Mouse (Mus musculus) gastrocnemius, adult 8-10 months (tissue): ENCODE results near the gene Tfeb. TPM values are rescaled to one million over a fixed set of nuclear protein-coding genes. Genes with fewer than 3 reads are reported as not detected.

Source experiments
- DNase-seq, 2 experiments: peaks; one replicate each; pipeline ENCODE4 v3.0.0; 2022; ENCODE audit warnings: low spot score in 2 of 2
- total RNA-seq, 4 experiments: library from RNA; stranded (reverse); gene quantifications; 2 replicates each; pipeline ENCODE4 v1.2.4; 2022

Gene Tfeb
- total RNA-seq, 4 experiments from 2014 or later: 102 to 107 (median 103) TPM

GRCm38 (mm10) chr17:47784411-47784810 lies 47.6 kb downstream of the Tfeb start:
- DNase-seq: no peak

- no peak for DNase-seq
Measured at GRCm38 (mm10) chr17:47787632-47788031, 50.8 kb downstream of the Tfeb start.

GRCm38 (mm10) chr17:47788306-47788705 lies 51.5 kb downstream of the Tfeb start:
- no peak for DNase-seq

- no peak for DNase-seq
Measured at GRCm38 (mm10) chr17:47788996-47789395, 52.2 kb downstream of the Tfeb start.

GRCm38 (mm10) chr17:47792098-47792863 lies 55.5 kb downstream of the Tfeb start:
- DNase-seq: peak in 1 of 2 experiments; percentile 51

- DNase-seq: peak; percentile 79 to 81
Measured at GRCm38 (mm10) chr17:47793377-47793776, 56.5 kb downstream of the Tfeb start.

- peak; percentile 44 to 52 for DNase-seq
Measured at GRCm38 (mm10) chr17:47795446-47795845, 58.6 kb downstream of the Tfeb start.

GRCm38 (mm10) chr17:47796156-47796816 lies 59.5 kb downstream of the Tfeb start:
- no peak for DNase-seq

GRCm38 (mm10) chr17:47796968-47797367 lies 60.1 kb downstream of the Tfeb start:
- no peak for DNase-seq

- no peak for DNase-seq
Measured at GRCm38 (mm10) chr17:47797383-47797782, 60.6 kb downstream of the Tfeb start.

GRCm38 (mm10) chr17:47802806-47803205 lies 66.0 kb downstream of the Tfeb start:
- no peak for DNase-seq

- DNase-seq: no peak
Measured at GRCm38 (mm10) chr17:47803662-47804061, 66.8 kb downstream of the Tfeb start.

GRCm38 (mm10) chr17:47805047-47805835 lies 68.4 kb downstream of the Tfeb start:
- no peak for DNase-seq

GRCm38 (mm10) chr17:47806230-47806629 lies 69.4 kb downstream of the Tfeb start:
- no peak for DNase-seq

- DNase-seq: no peak
Measured at GRCm38 (mm10) chr17:47811265-47811800, 74.5 kb downstream of the Tfeb start.

GRCm38 (mm10) chr17:47812200-47812599 lies 75.4 kb downstream of the Tfeb start:
- DNase-seq: no peak

GRCm38 (mm10) chr17:47813616-47814015 lies 76.8 kb downstream of the Tfeb start:
- DNase-seq: no peak

- DNase-seq: no peak
Measured at GRCm38 (mm10) chr17:47814496-47814895, 77.7 kb downstream of the Tfeb start.

GRCm38 (mm10) chr17:47815446-47815845 lies 78.6 kb downstream of the Tfeb start:
- no peak for DNase-seq

GRCm38 (mm10) chr17:47818038-47818725 lies 81.4 kb downstream of the Tfeb start:
- DNase-seq: no peak

GRCm38 (mm10) chr17:47821339-47821738 lies 84.5 kb downstream of the Tfeb start:
- DNase-seq: no peak
